Mouse (Mus musculus): ENCODE measurements at regions not wholly inside any gene's neighbourhood (a gene's known extent, or its start where the extent isn't known, plus 50 kb on each side); places are given as distances from the start of the nearest gene placed in this dataset.

DNA sequence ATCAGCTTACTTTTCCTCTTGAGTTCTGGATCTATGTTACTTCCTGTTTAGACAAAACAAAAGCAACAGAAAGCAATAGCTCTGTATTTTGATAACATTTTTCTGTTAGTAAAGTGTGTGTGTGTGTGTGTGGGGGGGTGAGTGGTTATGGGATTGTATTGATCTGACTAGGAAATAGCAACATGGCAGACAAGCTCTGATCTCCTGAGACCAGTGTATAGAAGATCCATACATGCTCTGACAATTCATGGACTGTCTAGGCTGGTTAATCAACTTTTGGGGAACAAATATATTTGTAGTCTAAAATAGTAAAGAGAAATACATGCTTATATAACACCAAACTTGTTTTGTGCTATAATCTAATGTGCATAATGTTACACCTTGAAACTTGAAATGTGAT, 124.7 kb upstream of the Defb41 start:
- no peak for DNase-seq (ENCODE audit: low spot score)

DNA sequence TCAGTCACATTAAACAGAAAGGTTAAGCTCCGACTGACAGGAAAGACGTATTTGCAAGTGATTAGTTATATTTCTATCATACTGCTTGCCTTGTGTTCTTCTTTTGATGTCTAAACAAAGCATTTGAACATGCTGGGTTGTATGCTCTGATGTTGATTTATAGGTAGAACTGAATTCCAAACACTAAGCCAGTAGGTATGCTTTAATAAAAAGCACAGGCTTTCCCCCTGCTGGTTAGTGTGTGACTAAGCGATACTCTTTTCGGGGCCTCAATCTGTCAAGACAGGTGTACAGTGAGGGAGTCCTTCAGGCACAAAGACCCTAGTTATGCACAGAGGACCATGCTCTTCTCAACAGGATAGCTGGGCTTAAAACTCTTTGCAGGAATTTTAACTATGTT, 119.1 kb upstream of the Defb41 start:
- no peak for DNase-seq (ENCODE audit: low spot score)

DNA sequence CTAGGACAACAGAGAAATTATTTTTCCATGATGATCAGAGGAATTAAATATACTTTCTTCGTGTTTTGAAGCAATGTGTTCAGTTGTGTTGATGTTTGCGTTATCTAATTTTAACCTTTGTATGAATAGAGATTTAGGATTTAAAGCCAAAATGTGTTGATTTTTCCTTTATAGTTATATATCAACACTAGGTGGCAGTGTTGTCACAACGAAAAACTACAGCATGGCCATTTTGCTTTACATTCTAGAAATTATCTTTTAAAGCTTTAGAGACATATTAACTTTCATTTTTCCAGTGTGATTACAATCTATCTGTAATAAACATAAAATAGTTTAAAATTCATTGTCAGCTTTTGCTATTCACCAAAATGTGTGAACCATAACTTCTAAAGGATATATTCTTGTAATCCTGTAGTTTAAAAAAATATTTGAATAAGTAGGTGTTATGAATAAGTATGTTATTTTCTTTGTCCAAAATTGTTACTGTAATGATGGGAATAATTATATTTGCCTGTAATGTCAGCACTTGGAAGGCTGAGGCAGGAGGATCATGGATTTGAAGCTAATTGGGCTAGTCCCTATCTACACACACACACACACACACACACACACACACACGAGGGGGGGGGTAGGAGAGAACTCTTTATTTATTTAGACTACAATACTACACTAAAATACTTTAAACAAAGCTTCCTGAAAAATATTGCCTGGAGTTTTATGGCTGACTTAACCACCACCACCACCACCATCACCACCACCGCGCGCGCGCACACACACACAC, 95.2 kb upstream of the Defb41 start:
- peak; percentile 38 for DNase-seq (ENCODE audit: low spot score)

DNA sequence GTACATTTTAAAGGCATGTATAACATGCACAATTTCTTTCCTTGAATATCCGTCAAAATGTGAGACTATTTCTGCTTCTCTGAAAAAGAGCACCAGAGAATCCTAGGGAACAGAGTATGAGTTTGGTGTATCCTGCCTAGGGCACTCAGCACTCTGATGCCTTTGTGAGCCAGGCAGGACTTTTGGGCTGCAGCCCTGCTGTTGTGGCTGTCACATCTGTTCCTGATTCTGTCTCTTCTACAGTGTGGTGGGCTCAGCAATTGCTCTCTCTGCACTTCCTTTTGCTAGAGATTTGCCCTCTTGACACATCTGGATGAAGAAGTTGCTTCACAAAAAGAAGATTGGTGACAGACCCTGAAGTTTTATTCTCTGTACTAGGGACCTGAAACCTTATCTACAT, 73.9 kb upstream of the Defb41 start:
- DNase-seq (ENCODE audit: low spot score), result peak; percentile 17

Measured in embryo, embryonic 10 days (tissue).